Mouse (Mus musculus) MEL (cell line): ENCODE measurements around the gene Zfp644. TPM values are rescaled to one million over a fixed set of nuclear protein-coding genes. Genes with fewer than 3 reads are reported as not detected.

Experiments
- DNase-seq: peaks from one replicate; pipeline ENCODE4 v3.0.0; 2011; ENCODE audit warnings: low read depth, low spot score
- H3K27ac ChIP-seq: 2 replicates; pipeline ENCODE4 v1.5.1; 2012; ENCODE audit warnings: low read depth, mild to moderate bottlenecking, control low read depth, low read length, moderate library complexity; ENCODE audit not compliant: control insufficient read depth
- H3K27me3 ChIP-seq, 2 experiments: fragments of 150-350 bp in 1 of 2; sonication (generic) in 1 of 2; 2 replicates each; pipeline ENCODE4 v1.6.1; 2012; ENCODE audit warnings: low read length in 2 of 2, mild to moderate bottlenecking in 2 of 2, improper control_type of control experiment in 1 of 2, moderate library complexity in 1 of 2; ENCODE audit not compliant: insufficient read depth in 2 of 2, control insufficient read depth in 1 of 2
- H3K36me3 ChIP-seq, 2 experiments: 2 replicates each; pipeline ENCODE4 v1.6.1; 2012 to 2014; ENCODE audit warnings: low read length in 2 of 2, improper control_type of control experiment in 1 of 2, inconsistent platforms in 1 of 2, mild to moderate bottlenecking in 1 of 2; ENCODE audit not compliant: insufficient read depth in 2 of 2, control insufficient read depth in 1 of 2
- H3K4me1 ChIP-seq, 2 experiments: fragments of 150-350 bp in 1 of 2; sonication (generic) in 1 of 2; 2 replicates each; pipeline ENCODE4 v1.6.1; 2012; ENCODE audit warnings: low read length in 2 of 2, improper control_type of control experiment in 1 of 2, mild to moderate bottlenecking in 1 of 2; ENCODE audit not compliant: insufficient read depth in 2 of 2, control insufficient read depth in 1 of 2
- H3K4me3 ChIP-seq, 2 experiments: fragments of 150-350 bp in 1 of 2; sonication (generic) in 1 of 2; 2 replicates each; pipeline ENCODE4 v1.5.1; 2012; ENCODE audit warnings: low read depth in 2 of 2, low read length in 2 of 2, mild to moderate bottlenecking in 2 of 2, moderate library complexity in 2 of 2, control low read depth in 1 of 2, improper control_type of control experiment in 1 of 2; ENCODE audit not compliant: control insufficient read depth in 1 of 2, insufficient read depth in 1 of 2
- H3K79me2 ChIP-seq: 2 replicates; pipeline ENCODE4 v1.6.1; 2012; ENCODE audit warnings: mild to moderate bottlenecking, low read length, moderate library complexity; ENCODE audit not compliant: control insufficient read depth, poor library complexity, insufficient read depth
- H3K9ac ChIP-seq: 2 replicates; pipeline ENCODE4 v1.6.1; 2012; ENCODE audit warnings: low read depth, mild to moderate bottlenecking, control low read depth, low read length, moderate library complexity; ENCODE audit not compliant: control insufficient read depth, poor library complexity, severe bottlenecking
- H3K9me3 ChIP-seq: fragments of 150-350 bp; sonication (generic); replicated peaks from 2 replicates; pipeline ENCODE4 v1.6.1; 2012; ENCODE audit warnings: mild to moderate bottlenecking, low read length, improper control_type of control experiment, moderate library complexity; ENCODE audit not compliant: insufficient read depth
- BHLHE40 ChIP-seq: IDR thresholded peaks from 2 replicates; pipeline ENCODE4 v1.6.1; 2012; ENCODE audit warnings: low read depth, mild to moderate bottlenecking, inconsistent platforms, low read length, improper control_type of control experiment, borderline replicate concordance
- CHD2 ChIP-seq: IDR thresholded peaks from 2 replicates; pipeline ENCODE4 v1.6.1; 2011; ENCODE audit warnings: low read length, improper control_type of control experiment
- CTCF ChIP-seq, 3 experiments: IDR thresholded peaks in 2 of 3; conservative IDR thresholded peaks in 1 of 3; 2 replicates each; pipeline ENCODE4 v1.5.1; 2011 to 2012; ENCODE audit warnings: low read length in 3 of 3, low read depth in 2 of 3, mild to moderate bottlenecking in 2 of 3, improper control_type of control experiment in 1 of 3, inconsistent platforms in 1 of 3, mixed read lengths in 1 of 3, moderate library complexity in 1 of 3; ENCODE audit not compliant: control insufficient read depth in 1 of 3, insufficient read depth in 1 of 3, poor library complexity in 1 of 3, severe bottlenecking in 1 of 3
- E2F4 ChIP-seq: IDR thresholded peaks from 2 replicates; pipeline ENCODE4 v1.6.1; 2011; ENCODE audit warnings: low read depth, low read length, improper control_type of control experiment, borderline replicate concordance
- ELF1 ChIP-seq: IDR thresholded peaks from 2 replicates; pipeline ENCODE4 v1.6.1; 2014; ENCODE audit warnings: low read depth, mild to moderate bottlenecking, inconsistent platforms, low read length, improper control_type of control experiment, moderate library complexity
- EP300 ChIP-seq, 2 experiments: IDR thresholded peaks; 2 replicates each; pipeline ENCODE4 v1.6.1; 2011; ENCODE audit warnings: improper control_type of control experiment in 2 of 2, low read length in 2 of 2, low read depth in 1 of 2, mild to moderate bottlenecking in 1 of 2
- ETS1 ChIP-seq: IDR thresholded peaks from 2 replicates; pipeline ENCODE4 v1.6.1; 2012; ENCODE audit warnings: low read depth, mild to moderate bottlenecking, inconsistent platforms, low read length, improper control_type of control experiment, moderate library complexity
- GABPA ChIP-seq: IDR thresholded peaks from 2 replicates; pipeline ENCODE4 v1.6.1; 2012; ENCODE audit warnings: low read depth, mild to moderate bottlenecking, inconsistent platforms, low read length, improper control_type of control experiment, moderate library complexity
- HCFC1 ChIP-seq: IDR thresholded peaks from 2 replicates; pipeline ENCODE4 v1.6.1; 2012; ENCODE audit warnings: low read depth, mild to moderate bottlenecking, inconsistent platforms, low read length, improper control_type of control experiment, moderate library complexity
- KAT2A ChIP-seq: conservative IDR thresholded peaks from 2 replicates; pipeline ENCODE4 v1.6.1; 2012; ENCODE audit warnings: low read depth, low read length, improper control_type of control experiment, inconsistent platforms
- MAZ ChIP-seq: IDR thresholded peaks from 2 replicates; pipeline ENCODE4 v1.6.1; 2012; ENCODE audit warnings: low read depth, mild to moderate bottlenecking, inconsistent platforms, low read length, improper control_type of control experiment
- MEF2A ChIP-seq: IDR thresholded peaks from 2 replicates; pipeline ENCODE4 v1.6.1; 2014; ENCODE audit warnings: low read depth, mild to moderate bottlenecking, inconsistent platforms, low read length, improper control_type of control experiment; ENCODE audit not compliant: poor library complexity, insufficient replicate concordance, severe bottlenecking; ENCODE audit errors: extremely low read depth
- MYC ChIP-seq: IDR thresholded peaks from 2 replicates; pipeline ENCODE4 v1.6.1; 2011; ENCODE audit warnings: low read depth, mild to moderate bottlenecking, low read length, improper control_type of control experiment, moderate library complexity
- NELFE ChIP-seq: IDR thresholded peaks from 2 replicates; pipeline ENCODE4 v1.6.1; 2011; ENCODE audit warnings: low read depth, low read length, improper control_type of control experiment
- POLR2A ChIP-seq, 2 experiments: IDR thresholded peaks; 2 replicates each; pipeline ENCODE4 v1.6.1; 2011 to 2012; ENCODE audit warnings: low read length in 2 of 2, mild to moderate bottlenecking in 2 of 2, control low read depth in 1 of 2, improper control_type of control experiment in 1 of 2, low read depth in 1 of 2, moderate library complexity in 1 of 2; ENCODE audit not compliant: control insufficient read depth in 1 of 2, insufficient read depth in 1 of 2, poor library complexity in 1 of 2
- POLR2AphosphoS5 ChIP-seq: IDR thresholded peaks from 2 replicates; pipeline ENCODE4 v1.6.1; 2012; ENCODE audit warnings: low read depth, borderline replicate concordance, mild to moderate bottlenecking, inconsistent platforms, low read length, moderate library complexity, mixed read lengths
- RAD21 ChIP-seq: IDR thresholded peaks from 2 replicates; pipeline ENCODE4 v1.6.1; 2011; ENCODE audit warnings: mild to moderate bottlenecking, low read depth, low read length, improper control_type of control experiment
- RCOR1 ChIP-seq: IDR thresholded peaks from 2 replicates; pipeline ENCODE4 v1.6.1; 2012; ENCODE audit warnings: low read depth, mild to moderate bottlenecking, inconsistent platforms, low read length, improper control_type of control experiment
- SIN3A ChIP-seq: IDR thresholded peaks from 2 replicates; pipeline ENCODE4 v1.6.1; 2012; ENCODE audit warnings: low read length, improper control_type of control experiment, inconsistent platforms
- SMC3 ChIP-seq: IDR thresholded peaks from 2 replicates; pipeline ENCODE4 v1.6.1; 2011; ENCODE audit warnings: low read depth, low read length, improper control_type of control experiment
- TAL1 ChIP-seq: IDR thresholded peaks from 2 replicates; pipeline ENCODE4 v1.6.1; 2012; ENCODE audit warnings: mild to moderate bottlenecking, inconsistent platforms, low read length, moderate library complexity, mixed read lengths
- TBP ChIP-seq: IDR thresholded peaks from 2 replicates; pipeline ENCODE4 v1.8.0; 2011; ENCODE audit warnings: low read depth, low read length, improper control_type of control experiment
- TCF12 ChIP-seq: IDR thresholded peaks from 2 replicates; pipeline ENCODE4 v1.6.1; 2014; ENCODE audit warnings: low read depth, mild to moderate bottlenecking, inconsistent platforms, low read length, improper control_type of control experiment, moderate library complexity
- UBTF ChIP-seq: IDR thresholded peaks from 2 replicates; pipeline ENCODE4 v1.6.1; 2012; ENCODE audit warnings: low read depth, mild to moderate bottlenecking, inconsistent platforms, low read length, improper control_type of control experiment, moderate library complexity, borderline replicate concordance; ENCODE audit not compliant: insufficient read depth
- USF1 ChIP-seq: IDR thresholded peaks from 2 replicates; pipeline ENCODE4 v1.6.1; 2014; ENCODE audit warnings: low read depth, mild to moderate bottlenecking, inconsistent platforms, low read length, improper control_type of control experiment, moderate library complexity
- USF2 ChIP-seq, 2 experiments: IDR thresholded peaks; 2 replicates each; pipeline ENCODE4 v1.6.1; 2011 to 2012; ENCODE audit warnings: improper control_type of control experiment in 2 of 2, low read length in 2 of 2, borderline replicate concordance in 1 of 2, inconsistent platforms in 1 of 2, low read depth in 1 of 2, mild to moderate bottlenecking in 1 of 2; ENCODE audit not compliant: insufficient read depth in 1 of 2
- ZC3H11A ChIP-seq: IDR thresholded peaks from 2 replicates; pipeline ENCODE4 v1.6.1; 2012; ENCODE audit warnings: low read depth, mild to moderate bottlenecking, inconsistent platforms, low read length, improper control_type of control experiment
- ZKSCAN1 ChIP-seq: IDR thresholded peaks from 2 replicates; pipeline ENCODE4 v1.6.1; 2012; ENCODE audit warnings: low read depth, mild to moderate bottlenecking, inconsistent platforms, low read length, improper control_type of control experiment, moderate library complexity
- polyA plus RNA-seq, 2 experiments: library from polyadenylated mRNA; stranded (reverse) in 1 of 2; unstranded in 1 of 2; fragments of >175 nt in 1 of 2; fragments of >200 nt in 1 of 2; gene quantifications; 2 replicates each; pipeline versions ENCODE4 v1.2.1 to v1.2.4; 2012; ENCODE audit warnings: low replicate concordance in 2 of 2, low read depth in 1 of 2; ENCODE audit not compliant: insufficient read length in 2 of 2, insufficient read depth in 1 of 2, missing spikeins in 1 of 2
- total RNA-seq: library from RNA; depleted of rRNA; stranded (reverse); fragments of 300-350 nt; gene quantifications from 2 replicates; pipeline ENCODE4 v1.2.3, GENCODE M21; 2012

Gene Zfp644
- total and polyA plus RNA-seq, 3 experiments: 23.4 to 72.3 (median 34.4) TPM

DNA sequence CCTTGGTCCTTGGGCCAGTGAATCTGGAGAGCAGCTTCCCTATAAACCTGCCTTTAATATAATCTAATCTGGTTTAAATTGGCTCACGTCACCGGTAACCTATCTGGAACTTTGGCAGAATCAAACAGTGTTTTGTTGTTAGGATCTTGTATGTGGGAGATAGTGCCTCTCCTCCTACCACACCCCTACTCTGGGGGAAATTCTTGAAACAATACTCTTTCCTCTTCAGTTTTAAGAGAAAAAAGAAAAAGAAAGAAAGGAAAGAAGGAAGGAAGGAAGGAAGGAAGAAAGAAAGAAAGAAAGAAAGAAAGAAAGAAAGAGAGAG is 13.0 kb upstream of the Zfp644 start:
- no peaks in the 10 kb centered on the region for H3K9me3 ChIP-seq
- H3K27me3 ChIP-seq: no peaks in the 10 kb centered on the region
- peak; percentile 65 for DNase-seq
- H3K9ac ChIP-seq: peak overlapping the region; percentile 68
- H3K4me1 ChIP-seq: peaks cover 34 to 41% of the 10 kb centered on the region in 2 experiments
- H3K27ac ChIP-seq: peak overlapping the region; percentile 91
- H3K4me3 ChIP-seq: peak overlapping the region; percentile 45 to 51
- TF ChIP-seq ETS1 (peak; percentile 69), RAD21 (no peak), EP300 (IDR thresholded peaks at IDR 0.05; ENCODE audit: low read depth in 1 of 2, low read length in 2 of 2) (peak in 1 of 2 experiments; percentile 40; a peak in 1 of 4 replicates), ZKSCAN1 (no peak), POLR2A (IDR thresholded peaks at IDR 0.05; ENCODE audit: control insufficient read depth in 1 of 2, insufficient read depth in 1 of 2, low read depth in 1 of 2, low read length in 2 of 2, poor library complexity in 1 of 2) (no peak), MYC (no peak), NELFE (no peak), HCFC1 (no peak), SIN3A (no peak; the same call in 1 of the 2 replicates), BHLHE40 (peak; percentile 15; the same call in 1 of the 2 replicates), E2F4 (no peak), SMC3 (no peak), UBTF (no peak), RCOR1 (peak; percentile 60), TCF12 (peak; percentile 48; the same call in 1 of the 2 replicates), CHD2 (no peak), CTCF (IDR thresholded peaks at IDR 0.05 in 2 of 3, conservative IDR thresholded peaks at IDR 0.05 in 1 of 3; ENCODE audit: control insufficient read depth in 1 of 3, insufficient read depth in 1 of 3, low read depth in 2 of 3, low read length in 3 of 3, poor library complexity in 1 of 3, severe bottlenecking in 1 of 3) (no peak), MAZ (no peak), MEF2A (no peak)
- no peaks in the 10 kb centered on the region for H3K79me2 ChIP-seq
- peaks cover 0 to 39% of the 10 kb centered on the region in 2 experiments; a peak in 2 of 4 replicates for H3K36me3 ChIP-seq

DNA sequence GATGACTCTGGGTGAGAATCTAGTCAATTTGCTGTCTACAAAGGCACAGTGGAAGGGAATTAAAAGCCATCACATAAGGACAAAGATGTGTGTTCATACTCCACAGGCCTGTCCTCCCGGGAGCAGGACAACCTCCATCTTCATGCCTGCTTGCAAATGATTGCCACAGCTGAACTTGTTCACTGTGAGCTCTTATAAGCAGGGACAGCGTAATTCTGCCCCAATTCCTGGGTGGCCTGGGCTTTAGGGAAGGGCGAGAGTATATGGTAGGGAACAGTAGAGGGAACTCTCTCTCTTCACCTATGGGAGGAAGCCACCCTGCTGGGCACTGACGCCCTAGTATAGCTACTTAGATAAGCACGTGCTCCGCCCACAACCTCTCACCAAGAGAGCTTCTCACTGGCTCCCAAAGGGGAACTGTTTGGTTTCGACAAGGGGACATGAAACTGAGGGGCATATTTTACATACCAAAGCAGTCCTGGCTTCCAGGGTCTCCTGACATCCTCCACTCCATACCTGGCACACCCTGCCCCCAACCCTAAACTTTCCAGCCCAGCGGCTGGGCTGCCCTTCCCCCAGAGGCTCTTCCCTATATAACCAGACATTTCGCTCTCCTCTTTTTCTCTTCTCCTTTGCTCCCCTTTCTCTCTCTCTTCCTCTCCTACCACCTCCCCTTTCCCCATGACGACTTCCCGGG is 12.4 kb upstream of the Zfp644 start:
- DNase-seq: peak; percentile 95
- H3K36me3 ChIP-seq: peaks cover 0 to 44% of the 10 kb centered on the region in 2 experiments; a peak in 2 of 4 replicates
- H3K9me3 ChIP-seq: no peaks in the 10 kb centered on the region
- no peaks in the 10 kb centered on the region for H3K79me2 ChIP-seq
- peak overlapping the region; percentile 45 to 51 for H3K4me3 ChIP-seq
- peak overlapping the region; percentile 91 for H3K27ac ChIP-seq
- H3K9ac ChIP-seq: peak overlapping the region; percentile 68
- H3K27me3 ChIP-seq: no peaks in the 10 kb centered on the region
- H3K4me1 ChIP-seq: peaks cover 34 to 47% of the 10 kb centered on the region in 2 experiments
- peak; percentile 80 for TF ChIP-seq USF1
- TF ChIP-seq E2F4: no peak
- 0 out of 2 replicates have a peak, but pooled peaks have one; percentile 4 for TF ChIP-seq RCOR1
- TF ChIP-seq ETS1: peak; percentile 66; the same call in 1 of the 2 replicates
- TF ChIP-seq HCFC1: peak; percentile 76
- TF ChIP-seq POLR2A (IDR thresholded peaks at IDR 0.05; ENCODE audit: control insufficient read depth in 1 of 2, insufficient read depth in 1 of 2, low read depth in 1 of 2, low read length in 2 of 2, poor library complexity in 1 of 2): peak; percentile 36 to 72; a peak in 3 of 4 replicates
- peak; percentile 84 for TF ChIP-seq TBP
- TF ChIP-seq GABPA: no peak
- no peak for TF ChIP-seq KAT2A
- TF ChIP-seq POLR2AphosphoS5: no peak
- TF ChIP-seq ZC3H11A: no peak
- TF ChIP-seq MYC: peak; percentile 93
- TF ChIP-seq CTCF (IDR thresholded peaks at IDR 0.05 in 2 of 3, conservative IDR thresholded peaks at IDR 0.05 in 1 of 3; ENCODE audit: control insufficient read depth in 1 of 3, insufficient read depth in 1 of 3, low read depth in 2 of 3, low read length in 3 of 3, poor library complexity in 1 of 3, severe bottlenecking in 1 of 3): no peak
- no peak for TF ChIP-seq ELF1
- TF ChIP-seq MAZ: no peak
- TF ChIP-seq USF2 (IDR thresholded peaks at IDR 0.05; ENCODE audit: borderline replicate concordance in 1 of 2, insufficient read depth in 1 of 2, low read depth in 1 of 2, low read length in 2 of 2): no peak
- no peak for TF ChIP-seq TAL1
